Mouse (Mus musculus) ovary, adult 18-20 months (tissue): ENCODE measurements around the gene Ankrd44.
"Not testable (repeated sequence)": the region's sequence is repeated elsewhere in the genome, so short reads cannot be mapped to it uniquely, and the experiment has no call there.

ENCODE experiments used
- DNase-seq: peaks from one replicate; pipeline ENCODE4 v3.0.0; 2022; ENCODE audit warnings: low spot score, mixed read lengths

Gene Ankrd44

GRCm38 (mm10) chr1:54925971-54926771, at the start of gene Ankrd44:
Ankrd44 (minus strand) TSS chr1:54926387.
- DNase-seq: peak; percentile 65

DNA sequence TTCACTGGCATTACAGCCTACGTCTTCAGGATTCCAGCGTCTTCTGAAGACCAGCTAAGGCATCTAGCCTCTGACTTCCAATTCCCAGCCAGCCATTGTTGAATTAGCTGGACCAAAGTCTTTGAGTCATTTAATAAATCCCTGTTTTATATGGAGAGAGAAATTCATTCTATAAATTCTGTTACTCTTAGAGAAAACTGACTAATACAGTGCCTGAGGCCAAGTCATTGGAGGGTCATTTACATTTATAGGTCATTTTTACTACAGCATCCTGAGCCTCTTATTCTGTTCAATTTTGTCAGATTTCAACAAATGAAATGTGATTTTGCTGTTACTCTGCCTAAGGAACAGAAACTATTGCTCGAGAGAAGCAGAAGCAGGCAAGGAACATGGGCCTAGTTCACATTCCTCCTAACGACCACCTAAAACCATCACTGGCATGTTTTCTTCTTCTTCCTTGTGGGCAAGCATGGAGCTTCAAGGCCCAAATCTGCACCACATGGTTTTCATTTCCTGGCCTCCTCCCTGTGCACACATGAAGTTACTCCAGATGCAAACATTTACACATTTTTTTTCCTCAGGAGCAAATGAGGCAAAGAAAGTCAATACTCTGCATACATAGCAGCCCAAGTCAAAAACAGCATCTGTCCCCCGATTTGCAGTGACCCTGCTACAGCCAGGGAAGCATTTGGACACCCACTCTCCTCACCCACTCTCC, 45.7 kb upstream of the Ankrd44 start:
- no peak for DNase-seq

DNA sequence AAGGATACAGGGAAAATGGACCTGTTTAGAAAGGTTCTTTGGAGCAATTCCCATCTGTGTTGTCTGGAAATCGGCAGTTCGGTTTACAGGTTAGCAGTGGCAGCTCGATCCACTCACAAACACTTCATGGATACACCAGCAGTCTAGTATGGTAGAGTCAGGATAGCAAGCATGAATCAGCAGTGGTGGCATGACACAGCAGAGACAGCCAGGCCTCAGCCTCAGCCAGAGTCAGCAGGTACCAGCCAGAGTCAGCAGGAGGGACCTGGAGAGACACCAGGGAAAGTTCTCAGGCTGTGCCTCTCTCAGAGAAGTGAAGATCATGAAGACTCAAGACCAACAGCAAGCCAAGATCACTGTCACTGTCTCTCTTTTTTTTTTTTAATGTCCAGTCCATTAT, 40.7 kb upstream of the Ankrd44 start:
- no peak for DNase-seq

DNA sequence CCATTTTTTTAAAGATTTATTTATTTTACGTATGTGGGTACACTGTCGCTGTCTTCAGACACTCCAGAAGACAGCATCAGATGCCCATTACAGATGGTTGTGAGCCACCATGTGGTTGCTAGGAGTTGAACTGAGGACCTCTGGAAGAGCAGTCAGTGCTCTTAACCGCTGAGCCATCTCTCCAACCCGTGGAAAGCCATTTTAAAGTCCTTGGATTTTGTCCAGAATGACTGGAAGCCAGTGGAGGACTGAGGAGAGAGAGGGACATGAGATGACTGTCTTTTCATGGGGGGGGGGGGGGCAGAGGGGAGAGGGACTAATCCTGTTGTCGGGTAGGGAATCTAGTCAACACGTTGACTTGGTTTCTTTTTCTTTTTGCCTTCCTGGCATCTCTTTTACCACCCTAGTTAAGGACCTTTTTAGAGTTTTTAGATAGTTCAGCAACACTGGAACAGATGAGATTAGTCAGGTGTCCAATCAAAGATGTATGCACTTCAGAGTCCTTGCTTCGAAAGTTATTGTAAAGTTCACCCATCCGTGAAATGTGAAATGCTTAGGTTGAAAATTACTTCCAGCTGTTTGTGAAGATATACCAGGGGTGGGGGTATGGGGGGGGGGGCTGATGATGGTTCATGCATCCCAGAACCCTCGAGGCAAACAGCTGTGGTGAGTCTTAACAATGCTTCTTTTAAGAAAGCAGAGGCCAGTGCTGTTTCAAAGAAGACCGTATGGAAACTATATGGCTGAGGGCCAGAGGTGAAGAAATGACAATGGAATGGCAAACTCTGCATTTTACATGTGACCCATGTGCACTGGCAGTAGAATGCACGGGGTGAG, 39.2 kb upstream of the Ankrd44 start:
- DNase-seq: no peak

DNA sequence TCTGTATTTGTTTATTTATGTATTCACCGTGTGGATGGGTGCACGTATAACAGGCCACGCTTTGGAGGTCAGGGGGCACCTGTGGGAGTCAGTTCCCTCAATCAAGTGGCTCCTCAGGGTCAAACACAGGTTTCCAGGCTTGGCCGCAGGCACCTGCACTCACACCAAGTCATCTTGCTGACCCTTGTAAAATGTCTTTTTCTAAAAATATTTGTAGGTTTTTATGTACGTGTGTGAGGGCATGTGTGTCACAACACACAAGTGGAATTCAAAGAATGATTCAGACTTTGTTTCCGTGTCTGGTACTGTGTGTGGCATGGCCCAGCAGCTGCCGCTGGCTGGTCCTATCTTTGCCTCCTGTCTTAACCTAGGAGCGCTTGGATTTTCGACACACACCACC, 35.5 kb upstream of the Ankrd44 start:
- DNase-seq: no peak

GRCm38 (mm10) chr1:54960613-54961165, 34.5 kb upstream of the Ankrd44 start:
- no peak for DNase-seq

GRCm38 (mm10) chr1:54958525-54958924, 32.3 kb upstream of the Ankrd44 start:
- no peak for DNase-seq

GRCm38 (mm10) chr1:54956995-54957394, 30.8 kb upstream of the Ankrd44 start:
- not testable (repeated sequence) for DNase-seq

- no peak for DNase-seq
Measured at GRCm38 (mm10) chr1:54954856-54955255, 28.7 kb upstream of the Ankrd44 start.

- DNase-seq: no peak
Measured at GRCm38 (mm10) chr1:54944648-54945047, 18.5 kb upstream of the Ankrd44 start.

DNA sequence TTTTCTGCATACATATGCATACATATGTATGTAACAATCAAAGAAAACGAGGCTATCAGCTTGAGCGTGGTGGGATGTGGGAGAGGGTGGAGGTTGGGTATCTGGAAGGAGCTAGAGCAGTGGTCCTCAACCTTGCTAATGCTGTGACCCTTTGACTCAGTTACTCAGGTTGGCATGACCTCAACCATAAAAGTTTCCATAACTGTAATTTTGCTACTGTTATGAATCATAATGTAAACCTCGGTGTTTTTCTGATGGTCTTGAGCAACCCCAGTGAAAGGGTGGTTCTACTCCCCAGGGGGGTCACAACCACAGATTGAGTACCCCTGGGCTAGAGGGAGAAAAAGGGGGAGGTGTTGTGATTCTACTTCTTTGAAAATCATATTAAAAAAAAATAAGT, 9.3 kb upstream of the Ankrd44 start:
- no peak for DNase-seq

DNA sequence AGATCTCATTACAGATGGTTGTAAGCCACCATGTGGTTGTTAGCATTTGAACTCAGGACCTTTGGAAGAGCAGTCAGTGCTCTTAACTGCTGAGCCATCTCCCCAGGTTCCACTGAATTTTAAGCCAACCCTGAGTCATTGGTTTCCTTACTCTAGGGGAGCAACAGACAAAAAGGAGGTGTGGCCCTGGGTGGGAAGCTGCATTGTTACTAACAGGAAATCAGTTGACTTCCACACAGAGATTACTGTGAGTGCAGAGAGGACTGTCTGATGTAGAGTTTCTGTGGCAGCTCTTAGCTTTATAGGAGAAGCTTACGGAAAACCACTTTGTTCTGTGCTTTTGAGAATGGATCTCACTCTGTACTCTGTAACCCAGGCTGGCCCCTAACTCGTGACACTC, 8.7 kb upstream of the Ankrd44 start:
- no peak for DNase-seq

- no peak for DNase-seq
Measured at GRCm38 (mm10) chr1:54933646-54934045, 7.5 kb upstream of the Ankrd44 start.

DNA sequence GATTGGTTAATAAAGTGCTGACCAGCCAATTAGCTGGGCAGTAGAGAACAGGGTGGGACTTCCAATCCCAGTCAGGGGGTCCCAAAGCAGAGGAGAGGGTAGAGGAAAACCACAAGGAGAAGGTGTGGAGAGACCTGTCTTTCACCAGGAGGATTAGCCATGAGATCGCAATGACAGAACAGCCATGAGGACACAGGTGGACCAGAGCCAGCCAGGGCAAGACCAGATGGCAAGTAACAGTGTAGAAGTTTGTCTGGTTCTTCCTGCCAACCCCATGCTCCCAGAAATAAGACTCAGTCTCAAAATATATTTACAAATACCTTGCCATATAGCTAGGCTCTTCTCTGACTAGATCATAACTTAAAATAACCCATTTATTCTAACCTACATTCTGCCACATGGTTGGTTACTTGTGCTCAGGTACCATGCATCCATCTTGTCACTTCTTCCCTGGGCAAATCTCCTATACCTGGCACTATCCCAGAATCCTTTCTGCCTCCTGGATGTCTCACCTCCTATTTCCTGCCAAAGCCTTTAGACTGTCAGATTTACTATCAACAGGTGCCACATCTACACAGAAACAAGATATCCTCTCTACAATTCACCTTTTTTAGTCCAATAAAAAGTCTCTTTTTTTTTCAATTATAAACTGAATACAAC, 6.4 kb upstream of the Ankrd44 start:
- no peak for DNase-seq

- DNase-seq: no peak
Measured at GRCm38 (mm10) chr1:54931231-54931630, 5.0 kb upstream of the Ankrd44 start.

DNA sequence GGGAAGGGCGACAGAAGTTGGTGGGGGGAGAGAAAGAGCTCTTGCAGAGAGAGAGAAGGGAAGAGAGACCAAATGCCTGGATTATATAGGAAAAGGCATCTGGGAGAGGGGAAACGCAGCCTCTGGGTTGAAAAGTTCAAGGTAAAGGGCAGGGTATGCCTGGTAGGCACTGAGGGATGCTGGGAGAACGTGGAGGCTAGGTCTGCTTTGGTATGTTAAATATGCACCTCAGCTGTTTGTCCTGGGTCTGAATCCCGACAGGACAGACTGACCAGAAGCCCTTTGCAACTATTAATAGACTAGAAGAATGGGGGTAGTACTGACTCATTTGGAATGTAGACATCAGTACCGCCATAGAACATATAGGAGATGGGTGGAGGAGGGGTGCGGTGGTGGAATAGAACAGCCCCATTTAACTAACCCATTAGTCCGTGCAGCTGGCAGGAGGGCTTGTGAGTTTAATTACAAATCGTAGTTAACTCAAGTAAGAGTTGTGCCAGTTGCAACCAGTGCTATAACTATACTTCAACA, 4.5 kb upstream of the Ankrd44 start:
- no peak for DNase-seq

DNA sequence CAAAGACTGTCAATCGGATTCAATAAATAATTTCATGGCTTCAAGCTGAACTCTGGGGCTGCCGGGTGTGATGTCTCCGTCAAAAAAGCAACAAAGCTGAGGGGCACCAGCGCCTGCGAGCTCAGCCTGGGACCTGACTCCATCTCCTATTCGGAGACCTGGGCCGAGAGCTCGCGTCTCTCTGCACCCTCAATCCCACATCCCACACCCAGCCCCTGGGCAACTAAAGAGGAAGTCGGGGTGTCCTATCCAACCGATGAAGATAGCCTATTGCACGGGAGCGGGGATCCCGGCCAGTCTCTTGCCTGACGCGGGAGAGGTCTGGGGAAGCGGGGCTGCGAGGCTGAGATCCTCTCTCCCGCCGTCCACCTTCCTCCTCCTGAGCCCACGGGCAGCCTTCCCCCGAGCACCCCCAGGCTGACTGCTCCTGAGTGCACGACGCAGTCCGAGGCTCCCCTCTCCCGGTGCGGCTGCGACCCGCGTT, 694 bp downstream of the Ankrd44 start:
- no peak for DNase-seq

- no peak for DNase-seq
Measured at GRCm38 (mm10) chr1:54924760-54925159, 1.4 kb downstream of the Ankrd44 start.

GRCm38 (mm10) chr1:54924309-54924685, 1.9 kb downstream of the Ankrd44 start:
- no peak for DNase-seq

DNA sequence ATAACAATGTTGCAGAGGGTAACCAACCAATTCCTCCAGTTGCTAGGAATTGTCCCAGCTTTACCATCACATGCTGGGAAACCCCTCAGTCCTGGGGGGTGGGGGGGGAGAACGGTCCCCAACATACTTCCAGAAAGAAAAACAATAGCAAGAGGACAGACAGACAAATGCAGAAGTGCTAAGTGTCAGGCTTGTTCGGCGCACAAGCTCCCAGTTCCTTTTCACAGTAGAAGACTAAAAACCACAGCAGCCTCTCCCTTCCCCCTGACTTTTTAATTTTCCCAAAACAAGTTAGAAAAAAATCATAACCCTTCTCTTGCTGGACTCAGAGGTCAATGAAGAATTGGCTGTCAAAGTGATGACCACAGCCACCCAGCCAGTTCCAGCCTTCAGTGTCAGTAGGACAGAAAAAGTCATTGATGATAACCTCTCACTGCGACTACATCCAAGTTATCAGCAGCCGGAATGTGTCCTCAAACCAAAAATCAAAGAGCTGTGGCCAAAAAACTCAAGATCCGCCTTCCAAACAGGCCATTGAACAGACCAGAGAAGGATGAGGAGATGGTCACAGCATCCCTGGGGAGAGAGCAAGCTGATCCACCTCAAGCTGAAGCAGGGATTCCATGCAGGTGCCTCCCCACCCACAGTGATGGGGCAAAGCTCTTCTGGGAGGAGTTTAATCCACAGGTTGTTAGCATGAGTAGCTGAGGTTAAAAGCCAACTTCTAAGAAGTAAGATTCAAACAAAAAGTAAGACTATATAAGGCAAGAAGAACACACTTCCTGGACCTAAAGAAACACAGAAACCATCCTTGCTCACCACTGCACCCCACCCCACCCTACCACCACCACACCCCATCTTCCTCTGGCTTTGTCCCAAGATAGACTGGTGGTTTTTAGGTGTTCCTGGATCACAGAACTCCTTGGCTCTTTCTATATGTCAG, 2.5 kb downstream of the Ankrd44 start:
- no peak for DNase-seq
